Mouse (Mus musculus): ENCODE measurements around the gene Trpd52l3. TPM values are rescaled to one million over a fixed set of nuclear protein-coding genes. Genes with fewer than 3 reads are reported as not detected.

The Trpd52l3 gene
- polyA plus RNA-seq (2015; fragmentation: Nextera tagmentation; extraction: Ambion mirVana): not detected in 2 replicates

GRCm38 (mm10) chr19:30003621-30004020, at the start of gene Trpd52l3:
Gene Trpd52l3 (plus strand): TSS chr19:30003790.

GRCm38 (mm10) chr19:30029894-30030635, 26.5 kb downstream of the Trpd52l3 start, which contains the start of gene Uhrf2:
Gene Uhrf2 (plus strand): TSS chr19:30030513.

Other genes with a start within 250 kb of the Trpd52l3 start
- gene 9930021J03Rik, start 197.8 kb upstream of the Trpd52l3 start, polyA plus RNA-seq (2015; fragmentation: Nextera tagmentation; extraction: Ambion mirVana): 2.8 and 3.3 TPM in 2 replicates
- 5.4 and 5.9 TPM in 2 replicates for gene Ranbp6, start 190.8 kb upstream of the Trpd52l3 start, polyA plus RNA-seq (2015; fragmentation: Nextera tagmentation; extraction: Ambion mirVana)
- gene Il33, start 78.7 kb upstream of the Trpd52l3 start, polyA plus RNA-seq (2015; fragmentation: Nextera tagmentation; extraction: Ambion mirVana): 13.8 and 16.0 TPM in 2 replicates
- gene Uhrf2, start 26.7 kb downstream of the Trpd52l3 start, polyA plus RNA-seq (2015; fragmentation: Nextera tagmentation; extraction: Ambion mirVana): 33.5 and 37.2 TPM in 2 replicates
- 0.12 and 0.29 TPM in 2 replicates for gene Gldc, start 171.6 kb downstream of the Trpd52l3 start, polyA plus RNA-seq (2015; fragmentation: Nextera tagmentation; extraction: Ambion mirVana)
- not detected in 2 replicates for gene Mbl2, start 229.2 kb downstream of the Trpd52l3 start, polyA plus RNA-seq (2015; fragmentation: Nextera tagmentation; extraction: Ambion mirVana)